Mouse (Mus musculus) cerebellum, adult 9-11 months (tissue): Measurements from ENCODE around the gene Zfp775.
A peak's percentile ranks its signal among the peaks of the same experiment; 100 is the strongest.

Experiments used
- DNase-seq: peaks from one replicate; pipeline ENCODE4 v3.0.0; 2022

Zfp775 gene

GRCm38 (mm10) chr6:48628808-48629660, 27.2 kb downstream of the Zfp775 start:
- DNase-seq, result peak; percentile 70

GRCm38 (mm10) chr6:48629661-48630034, 27.8 kb downstream of the Zfp775 start:
- peak; percentile 58 for DNase-seq

- DNase-seq, result no peak
Observed at GRCm38 (mm10) chr6:48630831-48631230, 29.0 kb downstream of the Zfp775 start.

GRCm38 (mm10) chr6:48635105-48635504, 33.2 kb downstream of the Zfp775 start:
- no peak for DNase-seq

- DNase-seq, result no peak
Observed at GRCm38 (mm10) chr6:48636515-48636914, 34.7 kb downstream of the Zfp775 start.

- DNase-seq, result no peak
Observed at GRCm38 (mm10) chr6:48637811-48638500, 36.1 kb downstream of the Zfp775 start.

- DNase-seq, result no peak
Observed at GRCm38 (mm10) chr6:48638553-48638952, 36.7 kb downstream of the Zfp775 start.

- no peak for DNase-seq
Observed at GRCm38 (mm10) chr6:48641391-48641790, 39.5 kb downstream of the Zfp775 start.

GRCm38 (mm10) chr6:48642764-48643292, 41.0 kb downstream of the Zfp775 start:
- DNase-seq, result no peak

GRCm38 (mm10) chr6:48645660-48646308, 43.9 kb downstream of the Zfp775 start:
- peak; percentile 45 for DNase-seq

GRCm38 (mm10) chr6:48646309-48646690, 44.4 kb downstream of the Zfp775 start:
- no peak for DNase-seq

- DNase-seq, result no peak
Observed at GRCm38 (mm10) chr6:48646995-48647394, 45.1 kb downstream of the Zfp775 start, which contains the start of gene Gimap8. TSS of gene Gimap8 (plus strand) at chr6:48647234.

- DNase-seq, result no peak
Observed at GRCm38 (mm10) chr6:48647611-48648010, 45.7 kb downstream of the Zfp775 start.

- no peak for DNase-seq
Observed at GRCm38 (mm10) chr6:48648779-48649178, 46.9 kb downstream of the Zfp775 start.

- no peak for DNase-seq
Observed at GRCm38 (mm10) chr6:48650041-48650440, 48.2 kb downstream of the Zfp775 start.

- no peak for DNase-seq
Observed at GRCm38 (mm10) chr6:48658721-48659120, 56.9 kb downstream of the Zfp775 start.

- DNase-seq, result no peak
Observed at GRCm38 (mm10) chr6:48664750-48665149, 62.9 kb downstream of the Zfp775 start.

GRCm38 (mm10) chr6:48665471-48665870, 63.6 kb downstream of the Zfp775 start:
- DNase-seq, result no peak

- DNase-seq, result no peak
Observed at GRCm38 (mm10) chr6:48666159-48666586, 64.3 kb downstream of the Zfp775 start.

GRCm38 (mm10) chr6:48668022-48668421, 66.2 kb downstream of the Zfp775 start:
- DNase-seq, result no peak

- no peak for DNase-seq
Observed at GRCm38 (mm10) chr6:48669446-48669969, 67.6 kb downstream of the Zfp775 start.
